ENCODE assay signal across 10 mouse cellular contexts in genomic region chr5:151292310-151292709, GRCm38 (mm10). TPM values are rescaled to one million over a fixed set of nuclear protein-coding genes. Genes with fewer than 3 reads are reported as not detected.
DNase-seq lines count a peak whose midpoint lies in the region; ATAC-seq and TF ChIP-seq lines count a peak whose summit lies in the region.
"Had no signal": no experiment of that assay in that cellular context is flagged by ENCODE, and none has a peak within 500 bp of the region (broad histone marks: within the 10 kb centered on the region; RNA-seq: fewer than 3 reads in every experiment).

No protein-coding gene starts in this region.

- no peak overlapping the region for H3K9ac ChIP-seq in kidney, embryonic 14.5 days (ENCODE audit: low read depth, low read length)
- H3K9ac ChIP-seq in liver, postnatal 0 days (replicated peaks), result no peak overlapping the region
- H3K9ac ChIP-seq: liver, embryonic 15.5 days had no signal

- TF ChIP-seq POLR2A in kidney, adult 2 months (IDR thresholded peaks at IDR 0.05; ENCODE audit: low read depth, low read length), result no peak
- no peak for TF ChIP-seq POLR2A in brain, embryonic 14.5 days (IDR thresholded peaks at IDR 0.05; ENCODE audit: borderline replicate concordance, extremely low read depth, insufficient read depth, insufficient read length, poor library complexity, severe bottlenecking)

- H3K4me1 ChIP-seq in kidney, adult 2 months (ENCODE audit: control insufficient read depth, insufficient read depth, low read length), result no peaks in the 10 kb centered on the region
- H3K4me1 ChIP-seq in kidney, embryonic 14.5 days (ENCODE audit: control insufficient read depth, insufficient read depth, low read length), result no peaks in the 10 kb centered on the region
- no peaks in the 10 kb centered on the region for H3K4me1 ChIP-seq in E14TG2a.4 (replicated peaks; ENCODE audit: low read depth, low read length)
- H3K4me1 ChIP-seq in liver, postnatal 0 days (ENCODE audit: insufficient read depth), result no peaks in the 10 kb centered on the region
- H3K4me1 ChIP-seq: liver, embryonic 15.5 days had no signal

- no peaks in the 10 kb centered on the region for H3K27me3 ChIP-seq in kidney, adult 2 months (replicated peaks; ENCODE audit: control insufficient read depth, insufficient read depth, low read length)
- H3K27me3 ChIP-seq in kidney, embryonic 14.5 days (ENCODE audit: control insufficient read depth, insufficient read depth, low read length), result no peaks in the 10 kb centered on the region
- H3K27me3 ChIP-seq in E14TG2a.4 (ENCODE audit: insufficient read depth, low read length), result no peaks in the 10 kb centered on the region
- no peaks in the 10 kb centered on the region for H3K27me3 ChIP-seq in liver, postnatal 0 days (ENCODE audit: insufficient read depth, low read length)
- H3K27me3 ChIP-seq: liver, embryonic 15.5 days had no signal

- no peak for ATAC-seq in kidney, embryonic 14.5 days (ENCODE audit: low FRiP score, low TSS enrichment)
- ATAC-seq in liver, postnatal 0 days, result no peak

- no peaks in the 10 kb centered on the region for H3K36me3 ChIP-seq in kidney, adult 2 months (ENCODE audit: control insufficient read depth, insufficient read depth, low read length)
- no peaks in the 10 kb centered on the region for H3K36me3 ChIP-seq in kidney, embryonic 14.5 days (ENCODE audit: control insufficient read depth, insufficient read depth, low read length)
- no peaks in the 10 kb centered on the region for H3K36me3 ChIP-seq in E14TG2a.4 (ENCODE audit: insufficient read depth, low read length)
- H3K36me3 ChIP-seq in liver, postnatal 0 days (replicated peaks; ENCODE audit: insufficient read depth, low read length), result no peaks in the 10 kb centered on the region
- H3K36me3 ChIP-seq: liver, embryonic 15.5 days had no signal

- no peak for TF ChIP-seq EP300 in liver, postnatal 0 days (IDR thresholded peaks at IDR 0.05; ENCODE audit: low read depth)

- no peaks in the 10 kb centered on the region for H3K9me3 ChIP-seq in kidney, embryonic 14.5 days (ENCODE audit: control insufficient read depth, low read length)
- H3K9me3 ChIP-seq in E14TG2a.4 (ENCODE audit: low read length), result no peaks in the 10 kb centered on the region
- H3K9me3 ChIP-seq in liver, postnatal 0 days (ENCODE audit: low read length), result no peaks in the 10 kb centered on the region
- H3K9me3 ChIP-seq: liver, embryonic 15.5 days had no signal

- H3K4me2 ChIP-seq in kidney, embryonic 14.5 days (replicated peaks; ENCODE audit: low read depth, low read length), result no peak overlapping the region
- H3K4me2 ChIP-seq in liver, postnatal 0 days (ENCODE audit: low read depth, low read length), result no peak overlapping the region
- H3K4me2 ChIP-seq: liver, embryonic 15.5 days had no signal

- TF ChIP-seq CTCF in kidney, adult 2 months (conservative IDR thresholded peaks at IDR 0.05; ENCODE audit: insufficient read depth, insufficient read length, low read depth, low read length), result peak; percentile 58
- peak; percentile 66 for TF ChIP-seq CTCF in E14TG2a.4 (conservative IDR thresholded peaks at IDR 0.05; ENCODE audit: low read length)
- peak; percentile 63 for TF ChIP-seq CTCF in brain, embryonic 14.5 days (IDR thresholded peaks at IDR 0.05; ENCODE audit: borderline replicate concordance, extremely low read depth, insufficient read depth, insufficient read length)
- peak; percentile 74 for TF ChIP-seq CTCF in liver, postnatal 0 days (IDR thresholded peaks at IDR 0.05; ENCODE audit: low read depth)

- DNase-seq in kidney, adult 2 months, result peak; percentile 18
- no peak for DNase-seq in brain, embryonic 14.5 days (ENCODE audit: low read depth)
- DNase-seq in liver, postnatal 0 days, result peak; percentile 55
- DNase-seq in thymus, postnatal 0 days (ENCODE audit: low spot score), result peak; percentile 31
- no peak for DNase-seq in left cerebral cortex, postnatal 36 days (ENCODE audit: low spot score in 2 of 2)
- DNase-seq in gastrocnemius, postnatal 14 days, result no peak

- no peak overlapping the region for H3K27ac ChIP-seq in kidney, adult 2 months (ENCODE audit: insufficient read depth, low read depth, low read length)
- no peak overlapping the region for H3K27ac ChIP-seq in kidney, embryonic 14.5 days (ENCODE audit: low read depth, low read length)
- no peak overlapping the region for H3K27ac ChIP-seq in liver, postnatal 0 days (ENCODE audit: low read depth)
- H3K27ac ChIP-seq: liver, embryonic 15.5 days had no signal

- H3K4me3 ChIP-seq in kidney, adult 2 months (ENCODE audit: insufficient read depth, low read depth, low read length), result no peak overlapping the region
- no peak overlapping the region for H3K4me3 ChIP-seq in kidney, embryonic 14.5 days (ENCODE audit: low read length)
- H3K4me3 ChIP-seq in E14TG2a.4 (replicated peaks; ENCODE audit: low read length), result no peak overlapping the region
- H3K4me3 ChIP-seq in liver, postnatal 0 days (ENCODE audit: low read depth, low read length), result no peak overlapping the region
- H3K4me3 ChIP-seq: erythroblast, embryonic 14.5 days; liver, embryonic 15.5 days had no signal

- intact Hi-C loops in left cerebral cortex, postnatal 36 days (cut with DNase I), result no loop called here
- intact Hi-C loops in gastrocnemius, postnatal 14 days (cut with DNase I; ENCODE audit: low total_unique reads), result no loop called here

- 15% methylated on average over 1 of the region's 1 CpGs for WGBS in kidney, adult 2 months
- 19% methylated on average over 1 of the region's 1 CpGs for WGBS in kidney, embryonic 14.5 days
- WGBS in liver, postnatal 0 days (ENCODE audit: insufficient replicate concordance), result 19% methylated on average over 1 of the region's 1 CpGs

RNA-seq across cellular contexts. Expression of gene Stard13, which starts 58.7 kb away (rescaled TPM):
- 7.3 and 9.9 TPM in 2 replicates for polyA plus RNA-seq in kidney, adult 2 months (2012; rRNA removed)
- 6.1 and 7.4 TPM in 2 replicates for polyA plus RNA-seq in kidney, embryonic 14.5 days (2014; fragmentation: Nextera tagmentation; extraction: Ambion mirVana)
- 3.1 and 6.6 TPM in 2 replicates for polyA plus RNA-seq in brain, embryonic 14.5 days (2012; rRNA removed)
- polyA plus RNA-seq in liver, postnatal 0 days (2015; fragmentation: Nextera tagmentation; extraction: Ambion mirVana), result 1.0 and 1.1 TPM in 2 replicates
- polyA plus RNA-seq in thymus, postnatal 0 days (2015; fragmentation: Nextera tagmentation; extraction: Ambion mirVana), result 0.98 and 1.1 TPM in 2 replicates
- total RNA-seq in left cerebral cortex, postnatal 36 days (2021), result 10 to 100 TPM; 10.1 to 11.1 TPM
- total RNA-seq in gastrocnemius, postnatal 14 days (2021), result 10 to 100 TPM; 10.9 to 13.5 TPM

Comparison
In these comparisons a context has a peak if more than half of its experiments do, and no peak if none do; other contexts are left out.
1. DNase-seq: peak in kidney, adult 2 months (single experiment), liver, postnatal 0 days (single experiment) and thymus, postnatal 0 days (single experiment); none in brain, embryonic 14.5 days (single experiment), left cerebral cortex, postnatal 36 days (0 of 2) and gastrocnemius, postnatal 14 days (single experiment).
2. Peak in every context shown above with its lines, with median percentiles within 50 percentile points of each other: CTCF ChIP-seq.